Mouse (Mus musculus) lung, postnatal 10 days (tissue): ENCODE data around the gene 1110032F04Rik.
"Not testable (repeated sequence)": the region's sequence is repeated elsewhere in the genome, so short reads cannot be mapped to it uniquely, and the experiment has no call there.

Experiments
- DNase-seq: peaks from one replicate; pipeline ENCODE4 v3.0.0; 2021

The 1110032F04Rik gene

GRCm38 (mm10) chr3:68869211-68869690 lies at the start of gene 1110032F04Rik:
Gene 1110032F04Rik (plus strand): TSS chr3:68869586.
- DNase-seq = peak; percentile 17

- DNase-seq = no peak
Measured at GRCm38 (mm10) chr3:68821406-68821805, 48.0 kb upstream of the 1110032F04Rik start.

GRCm38 (mm10) chr3:68821926-68822341 lies 47.5 kb upstream of the 1110032F04Rik start:
- DNase-seq = peak; percentile 29

GRCm38 (mm10) chr3:68823876-68824764 lies 45.3 kb upstream of the 1110032F04Rik start:
- peak; percentile 4 for DNase-seq

GRCm38 (mm10) chr3:68824765-68825090 lies 44.7 kb upstream of the 1110032F04Rik start:
- DNase-seq = no peak

- DNase-seq = no peak
Measured at GRCm38 (mm10) chr3:68825151-68825550, 44.2 kb upstream of the 1110032F04Rik start.

GRCm38 (mm10) chr3:68827671-68828070 lies 41.7 kb upstream of the 1110032F04Rik start:
- DNase-seq = no peak

- no peak for DNase-seq
Measured at GRCm38 (mm10) chr3:68829944-68830343, 39.4 kb upstream of the 1110032F04Rik start.

GRCm38 (mm10) chr3:68836857-68837499 lies 32.4 kb upstream of the 1110032F04Rik start:
- no peak for DNase-seq

- DNase-seq = peak; percentile 24
Measured at GRCm38 (mm10) chr3:68840206-68840605, 29.2 kb upstream of the 1110032F04Rik start.

- no peak for DNase-seq
Measured at GRCm38 (mm10) chr3:68844025-68844424, 25.4 kb upstream of the 1110032F04Rik start.

- no peak for DNase-seq
Measured at GRCm38 (mm10) chr3:68848323-68848722, 21.1 kb upstream of the 1110032F04Rik start.

- no peak for DNase-seq
Measured at GRCm38 (mm10) chr3:68852414-68852813, 17.0 kb upstream of the 1110032F04Rik start.

- DNase-seq = peak; percentile 15
Measured at GRCm38 (mm10) chr3:68869691-68870567, 543 bp downstream of the 1110032F04Rik start.

- DNase-seq = no peak
Measured at GRCm38 (mm10) chr3:68870568-68870950, 1.2 kb downstream of the 1110032F04Rik start.

GRCm38 (mm10) chr3:68874079-68874478 lies 4.7 kb downstream of the 1110032F04Rik start:
- no peak for DNase-seq

GRCm38 (mm10) chr3:68886845-68887244 lies 17.5 kb downstream of the 1110032F04Rik start:
- no peak for DNase-seq

GRCm38 (mm10) chr3:68895426-68895825 lies 26.0 kb downstream of the 1110032F04Rik start:
- no peak for DNase-seq

GRCm38 (mm10) chr3:68897154-68897553 lies 27.8 kb downstream of the 1110032F04Rik start:
- no peak for DNase-seq

- not testable (repeated sequence) for DNase-seq
Measured at GRCm38 (mm10) chr3:68902636-68903035, 33.2 kb downstream of the 1110032F04Rik start.

GRCm38 (mm10) chr3:68904902-68905778 lies 35.8 kb downstream of the 1110032F04Rik start:
- no peak for DNase-seq

- DNase-seq = no peak
Measured at GRCm38 (mm10) chr3:68907509-68907908, 38.1 kb downstream of the 1110032F04Rik start.
